Comparison of ENCODE assay signal across 8 mouse cellular contexts in genomic region chr15:62566106-62566511, GRCm38 (mm10).
A peak's percentile ranks its signal among the peaks of the same experiment; 100 is the strongest.
DNase-seq lines count a peak whose midpoint lies in the region; ATAC-seq lines count a peak whose summit lies in the region.

No protein-coding gene starts in this region.

- H3K9me3 ChIP-seq in embryonic facial prominence, embryonic 14.5 days (ENCODE audit: control insufficient read depth, low read length), result no peaks in the 10 kb centered on the region
- no peaks in the 10 kb centered on the region for H3K9me3 ChIP-seq in heart, embryonic 15.5 days (replicated peaks)
- H3K9me3 ChIP-seq in neural tube, embryonic 12.5 days, result no peaks in the 10 kb centered on the region

- no peak overlapping the region for H3K4me3 ChIP-seq in embryonic facial prominence, embryonic 14.5 days (ENCODE audit: low read depth, low read length)
- peak overlapping the region; percentile 22 for H3K4me3 ChIP-seq in heart, embryonic 15.5 days
- no peak overlapping the region for H3K4me3 ChIP-seq in neural tube, embryonic 12.5 days

- 6% methylated on average over 7 of the region's 7 CpGs for WGBS in embryonic facial prominence, embryonic 14.5 days
- 20% methylated on average over 7 of the region's 7 CpGs for WGBS in heart, embryonic 15.5 days
- 9% methylated on average over 7 of the region's 7 CpGs for WGBS in neural tube, embryonic 12.5 days

- H3K27me3 ChIP-seq in embryonic facial prominence, embryonic 14.5 days (replicated peaks; ENCODE audit: control insufficient read depth, insufficient read depth, low read length), result no peaks in the 10 kb centered on the region
- H3K27me3 ChIP-seq in heart, embryonic 15.5 days, result 0 out of 2 replicates have a peak, but pooled peaks cover 2% of the 10 kb centered on the region
- H3K27me3 ChIP-seq in neural tube, embryonic 12.5 days (replicated peaks), result no peaks in the 10 kb centered on the region

- ATAC-seq in embryonic facial prominence, embryonic 14.5 days (ENCODE audit: low read depth), result peak; percentile 67
- ATAC-seq in heart, embryonic 15.5 days (replicated peaks; ENCODE audit: insufficient number of reproducible peaks, insufficient read depth, low FRiP score, low read depth), result no peak
- ATAC-seq in neural tube, embryonic 12.5 days (ENCODE audit: low FRiP score, low read depth), result 0 out of 2 replicates have a peak, but pooled peaks have one; percentile 13
- ATAC-seq in erythroid progenitor cell, adult 5-6 weeks (replicated peaks; ENCODE audit: low FRiP score, poor library complexity, severe bottlenecking), result no peak

- H3K4me1 ChIP-seq in embryonic facial prominence, embryonic 14.5 days (ENCODE audit: control insufficient read depth, insufficient read depth, low read length), result peaks cover 8% of the 10 kb centered on the region
- H3K4me1 ChIP-seq in heart, embryonic 15.5 days (replicated peaks), result peaks cover 5% of the 10 kb centered on the region; the same call in 1 of the 2 replicates
- no peaks in the 10 kb centered on the region; the same call in 1 of the 2 replicates for H3K4me1 ChIP-seq in neural tube, embryonic 12.5 days

- H3K4me2 ChIP-seq in embryonic facial prominence, embryonic 14.5 days (ENCODE audit: low read depth, low read length), result peak overlapping the region; percentile 32; the same call in 1 of the 2 replicates
- H3K4me2 ChIP-seq in heart, embryonic 15.5 days, result peak overlapping the region; percentile 52
- H3K4me2 ChIP-seq in neural tube, embryonic 12.5 days (replicated peaks), result peak overlapping the region; percentile 18

- no peak overlapping the region; the same call in 1 of the 2 replicates for H3K9ac ChIP-seq in embryonic facial prominence, embryonic 14.5 days (ENCODE audit: low read depth, low read length)
- H3K9ac ChIP-seq in heart, embryonic 15.5 days, result no peak overlapping the region
- no peak overlapping the region for H3K9ac ChIP-seq in neural tube, embryonic 12.5 days

- no peaks in the 10 kb centered on the region for H3K36me3 ChIP-seq in embryonic facial prominence, embryonic 14.5 days (ENCODE audit: control insufficient read depth, insufficient read depth, low read length)
- no peaks in the 10 kb centered on the region for H3K36me3 ChIP-seq in heart, embryonic 15.5 days
- no peaks in the 10 kb centered on the region for H3K36me3 ChIP-seq in neural tube, embryonic 12.5 days

- DNase-seq in ovary, adult 18-20 months (ENCODE audit: low spot score), result peak; percentile 15
- no peak for DNase-seq in ovary, postnatal 10 days (ENCODE audit: low spot score)
- peak; percentile 87 for DNase-seq in embryonic facial prominence, embryonic 14.5 days (ENCODE audit: low spot score)
- DNase-seq in kidney, postnatal 25 days, result peak; percentile 61 to 70
- no peak for DNase-seq in T-cell, adult 2 months (ENCODE audit: low spot score)

- H3K27ac ChIP-seq in embryonic facial prominence, embryonic 14.5 days (replicated peaks; ENCODE audit: low read depth, low read length), result no peak overlapping the region
- no peak overlapping the region for H3K27ac ChIP-seq in heart, embryonic 15.5 days
- H3K27ac ChIP-seq in neural tube, embryonic 12.5 days, result no peak overlapping the region

Comparison
In these comparisons a context has a peak if more than half of its experiments do, and no peak if none do; other contexts are left out.
1. DNase-seq: peak in ovary, adult 18-20 months (single experiment), embryonic facial prominence, embryonic 14.5 days (single experiment) and kidney, postnatal 25 days (2 of 2); none in ovary, postnatal 10 days (single experiment) and T-cell, adult 2 months (single experiment).
2. ATAC-seq: peak in embryonic facial prominence, embryonic 14.5 days (single experiment) and neural tube, embryonic 12.5 days (single experiment); none in heart, embryonic 15.5 days (single experiment) and erythroid progenitor cell, adult 5-6 weeks (single experiment).
3. Peak in every context shown above with its lines, with median percentiles within 50 percentile points of each other: H3K4me2 ChIP-seq.